Mouse (Mus musculus): ENCODE data around the gene Syde2. TPM values are rescaled to one million over a fixed set of nuclear protein-coding genes. Genes with fewer than 3 reads are reported as not detected.

Gene Syde2
- polyA plus RNA-seq, 1 experiment: 3.8 TPM

- no peaks in the 10 kb centered on the region for H3K36me3 ChIP-seq (ENCODE audit: control insufficient read depth, insufficient read depth, low read length)
- no peaks in the 10 kb centered on the region for H3K4me1 ChIP-seq (ENCODE audit: control insufficient read depth, insufficient read depth, insufficient read length, low read length)
- no peaks in the 10 kb centered on the region for H3K27me3 ChIP-seq (ENCODE audit: control insufficient read depth, insufficient read depth, low read length)
- no peak for TF ChIP-seq POLR2A (IDR thresholded peaks at IDR 0.05; ENCODE audit: low read depth, low read length)
- TF ChIP-seq CTCF (IDR thresholded peaks at IDR 0.05; ENCODE audit: extremely low read depth, insufficient read length, insufficient replicate concordance, low read depth, low read length): no peak
- H3K4me3 ChIP-seq (ENCODE audit: low read depth, low read length): no peak overlapping the region
- WGBS: 71% methylated on average over 6 of the region's 6 CpGs
- H3K27ac ChIP-seq (ENCODE audit: insufficient read depth, low read depth, low read length): no peak overlapping the region
Measured at GRCm38 (mm10) chr3:146053082-146053814, 65.6 kb downstream of the Syde2 start.

GRCm38 (mm10) chr3:146053873-146054272, 66.2 kb downstream of the Syde2 start:
- no peak overlapping the region for H3K4me3 ChIP-seq (ENCODE audit: low read depth, low read length)
- TF ChIP-seq CTCF (IDR thresholded peaks at IDR 0.05; ENCODE audit: extremely low read depth, insufficient read length, insufficient replicate concordance, low read depth, low read length) (no peak), POLR2A (IDR thresholded peaks at IDR 0.05; ENCODE audit: low read depth, low read length) (no peak)
- 76% methylated on average over 2 of the region's 2 CpGs for WGBS
- no peak overlapping the region for H3K27ac ChIP-seq (ENCODE audit: insufficient read depth, low read depth, low read length)
- no peaks in the 10 kb centered on the region for H3K4me1 ChIP-seq (ENCODE audit: control insufficient read depth, insufficient read depth, insufficient read length, low read length)
- H3K36me3 ChIP-seq (ENCODE audit: control insufficient read depth, insufficient read depth, low read length): no peaks in the 10 kb centered on the region
- H3K27me3 ChIP-seq (ENCODE audit: control insufficient read depth, insufficient read depth, low read length): no peaks in the 10 kb centered on the region

GRCm38 (mm10) chr3:146057131-146057530, 69.5 kb downstream of the Syde2 start:
- H3K27me3 ChIP-seq (ENCODE audit: control insufficient read depth, insufficient read depth, low read length): no peaks in the 10 kb centered on the region
- no peak overlapping the region for H3K27ac ChIP-seq (ENCODE audit: insufficient read depth, low read depth, low read length)
- TF ChIP-seq CTCF (IDR thresholded peaks at IDR 0.05; ENCODE audit: extremely low read depth, insufficient read length, insufficient replicate concordance, low read depth, low read length) (no peak), POLR2A (IDR thresholded peaks at IDR 0.05; ENCODE audit: low read depth, low read length) (no peak)
- no peaks in the 10 kb centered on the region for H3K4me1 ChIP-seq (ENCODE audit: control insufficient read depth, insufficient read depth, insufficient read length, low read length)
- WGBS: 67% methylated on average over 7 of the region's 7 CpGs
- no peak overlapping the region for H3K4me3 ChIP-seq (ENCODE audit: low read depth, low read length)
- H3K36me3 ChIP-seq (ENCODE audit: control insufficient read depth, insufficient read depth, low read length): no peaks in the 10 kb centered on the region

DNA sequence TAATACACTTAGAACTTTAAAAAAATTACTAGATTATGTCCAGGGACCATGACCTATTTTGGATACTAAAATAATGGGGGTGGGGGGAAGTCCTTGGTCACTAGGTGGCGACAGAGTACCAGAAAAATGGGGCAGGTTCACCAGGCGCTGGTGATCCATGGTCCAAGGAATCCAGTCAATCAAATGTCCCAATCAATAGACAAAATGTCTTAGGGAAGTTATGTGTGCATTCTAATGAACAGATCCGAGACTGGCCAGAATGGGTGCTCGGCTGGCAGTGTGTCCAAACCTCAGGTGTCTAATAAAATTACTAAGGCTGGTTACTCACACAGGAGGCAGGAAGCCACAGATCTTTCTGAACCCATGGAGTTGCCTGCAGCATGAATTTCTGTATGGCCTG, 70.6 kb downstream of the Syde2 start:
- H3K4me3 ChIP-seq (ENCODE audit: low read depth, low read length): no peak overlapping the region
- TF ChIP-seq CTCF (IDR thresholded peaks at IDR 0.05; ENCODE audit: extremely low read depth, insufficient read length, insufficient replicate concordance, low read depth, low read length) (peak; percentile 86; the same call in 1 of the 2 replicates), POLR2A (IDR thresholded peaks at IDR 0.05; ENCODE audit: low read depth, low read length) (no peak)
- H3K27ac ChIP-seq (ENCODE audit: insufficient read depth, low read depth, low read length): no peak overlapping the region
- no peaks in the 10 kb centered on the region for H3K4me1 ChIP-seq (ENCODE audit: control insufficient read depth, insufficient read depth, insufficient read length, low read length)
- WGBS: 5% methylated on average over 4 of the region's 4 CpGs
- H3K36me3 ChIP-seq (ENCODE audit: control insufficient read depth, insufficient read depth, low read length): no peaks in the 10 kb centered on the region
- no peaks in the 10 kb centered on the region for H3K27me3 ChIP-seq (ENCODE audit: control insufficient read depth, insufficient read depth, low read length)

GRCm38 (mm10) chr3:146059356-146059926, 71.8 kb downstream of the Syde2 start:
- Histone ChIP-seq H3K36me3 (ENCODE audit: control insufficient read depth, insufficient read depth, low read length) (no peaks in the 10 kb centered on the region), H3K4me3 (ENCODE audit: low read depth, low read length) (no peak overlapping the region), H3K27ac (ENCODE audit: insufficient read depth, low read depth, low read length) (no peak overlapping the region), H3K27me3 (ENCODE audit: control insufficient read depth, insufficient read depth, low read length) (no peaks in the 10 kb centered on the region), H3K4me1 (ENCODE audit: control insufficient read depth, insufficient read depth, insufficient read length, low read length) (no peaks in the 10 kb centered on the region)
- WGBS: 78% methylated on average over 15 of the region's 15 CpGs
- no peak for TF ChIP-seq POLR2A (IDR thresholded peaks at IDR 0.05; ENCODE audit: low read depth, low read length)
- TF ChIP-seq CTCF (IDR thresholded peaks at IDR 0.05; ENCODE audit: extremely low read depth, insufficient read length, insufficient replicate concordance, low read depth, low read length): no peak

DNA sequence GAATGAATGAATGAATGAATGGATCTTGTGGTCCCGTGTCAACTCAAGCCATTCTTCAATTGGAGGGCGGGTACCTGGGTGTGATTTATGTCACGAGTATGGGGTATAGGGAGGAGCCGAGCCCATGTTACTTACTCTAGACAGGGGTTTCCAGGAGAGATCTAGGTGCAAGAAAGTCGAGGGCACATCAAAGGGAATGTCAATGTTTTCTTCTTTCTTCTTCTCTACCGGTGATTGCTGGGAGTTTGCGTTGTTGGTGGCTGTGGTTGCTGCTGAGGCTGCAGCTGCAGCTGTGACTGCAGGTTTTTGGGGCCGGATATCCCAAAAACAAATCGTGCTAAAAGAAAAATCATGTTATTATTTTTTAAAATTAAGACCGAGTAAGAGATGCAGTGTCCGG, 75.5 kb downstream of the Syde2 start:
- Histone ChIP-seq H3K27ac (ENCODE audit: insufficient read depth, low read depth, low read length) (no peak overlapping the region), H3K4me3 (ENCODE audit: low read depth, low read length) (no peak overlapping the region), H3K36me3 (ENCODE audit: control insufficient read depth, insufficient read depth, low read length) (no peaks in the 10 kb centered on the region), H3K27me3 (ENCODE audit: control insufficient read depth, insufficient read depth, low read length) (no peaks in the 10 kb centered on the region), H3K4me1 (ENCODE audit: control insufficient read depth, insufficient read depth, insufficient read length, low read length) (no peaks in the 10 kb centered on the region)
- WGBS: 80% methylated on average over 11 of the region's 11 CpGs
- TF ChIP-seq CTCF (IDR thresholded peaks at IDR 0.05; ENCODE audit: extremely low read depth, insufficient read length, insufficient replicate concordance, low read depth, low read length) (no peak), POLR2A (IDR thresholded peaks at IDR 0.05; ENCODE audit: low read depth, low read length) (no peak)

DNA sequence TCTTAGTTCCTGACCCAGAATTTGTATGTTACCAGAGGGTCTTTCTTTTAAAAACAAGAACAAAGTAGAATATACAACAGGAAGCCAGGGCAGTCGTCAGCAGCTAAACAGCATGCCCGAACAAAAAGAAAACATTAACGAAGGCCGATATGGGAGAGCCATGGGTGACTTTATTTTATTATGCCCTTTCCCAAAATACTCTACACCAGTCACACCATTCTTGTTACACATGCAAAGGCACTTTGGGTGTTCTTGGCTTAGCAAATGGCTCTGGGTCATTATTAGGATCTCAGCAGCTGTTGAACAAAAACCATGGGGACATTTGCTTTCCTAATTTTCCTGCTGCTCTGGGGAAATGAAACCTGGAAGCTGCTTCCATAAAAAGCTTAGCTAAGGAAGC, 81.6 kb downstream of the Syde2 start:
- no peaks in the 10 kb centered on the region for H3K27me3 ChIP-seq (ENCODE audit: control insufficient read depth, insufficient read depth, low read length)
- H3K27ac ChIP-seq (ENCODE audit: insufficient read depth, low read depth, low read length): no peak overlapping the region
- WGBS: 84% methylated on average over 4 of the region's 4 CpGs
- TF ChIP-seq POLR2A (IDR thresholded peaks at IDR 0.05; ENCODE audit: low read depth, low read length) (no peak), CTCF (IDR thresholded peaks at IDR 0.05; ENCODE audit: extremely low read depth, insufficient read length, insufficient replicate concordance, low read depth, low read length) (no peak)
- no peaks in the 10 kb centered on the region for H3K36me3 ChIP-seq (ENCODE audit: control insufficient read depth, insufficient read depth, low read length)
- H3K4me3 ChIP-seq (ENCODE audit: low read depth, low read length): no peak overlapping the region
- H3K4me1 ChIP-seq (ENCODE audit: control insufficient read depth, insufficient read depth, insufficient read length, low read length): no peaks in the 10 kb centered on the region

Other genes with a start within 250 kb of the Syde2 start
- 0.42 and 1.7 TPM in 2 replicates for gene Ddah1, start 229.2 kb upstream of the Syde2 start, polyA plus RNA-seq (2012; rRNA removed)
- 3.5 and 7.9 TPM in 2 replicates for gene Bcl10, start 65.1 kb upstream of the Syde2 start, polyA plus RNA-seq (2012; rRNA removed)
- 14.8 and 20.0 TPM in 2 replicates for gene 2410004B18Rik, start 49.9 kb upstream of the Syde2 start, polyA plus RNA-seq (2012; rRNA removed)
- 0.20 TPM in 1 of 2 replicates, not detected in the other for gene Wdr63, start 120.3 kb downstream of the Syde2 start, polyA plus RNA-seq (2012; rRNA removed)
- gene Mcoln3, start 129.6 kb downstream of the Syde2 start, polyA plus RNA-seq (2012; rRNA removed): 0.25 TPM in 2 replicates
- 2.6 and 5.1 TPM in 2 replicates for gene Mcoln2, start 162.0 kb downstream of the Syde2 start, polyA plus RNA-seq (2012; rRNA removed)
- 2.6 and 12.8 TPM in 2 replicates for gene Lpar3, start 233.1 kb downstream of the Syde2 start, polyA plus RNA-seq (2012; rRNA removed)

Data from small intestine, adult 2 months (tissue).